11 mouse cellular contexts compared by ENCODE assay signal in genomic region chr2:52589514-52589913, GRCm38 (mm10).
DNase-seq lines count a peak whose midpoint lies in the region; ATAC-seq and TF ChIP-seq lines count a peak whose summit lies in the region.
"Had no signal": no experiment of that assay in that cellular context is flagged by ENCODE, and none has a peak within 500 bp of the region (broad histone marks: within the 10 kb centered on the region; RNA-seq: fewer than 3 reads in every experiment).

No protein-coding gene starts in this region.

- DNase-seq in CD4-positive, CD25-positive, alpha-beta regulatory T cell, adult 2 months (ENCODE audit: low read depth, low spot score) = peak; percentile 20
- DNase-seq in kidney, postnatal 0 days (ENCODE audit: low spot score) = no peak
- DNase-seq in R1 (ENCODE audit: low read depth, low spot score) = peak; percentile 31
- DNase-seq in thymus, postnatal 14 days = no peak
- DNase-seq: gastrocnemius, postnatal 14 days had no signal

- ATAC-seq in CD4-positive, CD25-positive, alpha-beta regulatory T cell, adult 4 months = no peak
- no peak for ATAC-seq in kidney, postnatal 0 days (replicated peaks; ENCODE audit: low FRiP score, low read depth)
- ATAC-seq in kidney, embryonic 14.5 days (ENCODE audit: low FRiP score, low TSS enrichment) = no peak
- peak; percentile 57; the same call in 1 of the 2 replicates for ATAC-seq in liver, embryonic 15.5 days (ENCODE audit: insufficient read depth)
- ATAC-seq in megakaryocyte, adult 5-6 weeks (ENCODE audit: poor library complexity, severe bottlenecking) = no peak

- 89% methylated on average over 4 of the region's 4 CpGs for WGBS in kidney, postnatal 0 days
- WGBS in kidney, embryonic 14.5 days = 92% methylated on average over 4 of the region's 4 CpGs
- 47% methylated on average over 4 of the region's 4 CpGs for WGBS in liver, embryonic 15.5 days (ENCODE audit: insufficient replicate concordance)

- 0 out of 2 replicates have a peak, but pooled peaks cover 3% of the 10 kb centered on the region for H3K4me1 ChIP-seq in kidney, postnatal 0 days (replicated peaks; ENCODE audit: insufficient read depth, low read length)
- H3K4me1 ChIP-seq in kidney, embryonic 14.5 days (ENCODE audit: control insufficient read depth, insufficient read depth, low read length) = no peaks in the 10 kb centered on the region
- H3K4me1 ChIP-seq in liver, embryonic 15.5 days (replicated peaks) = peaks cover 57% of the 10 kb centered on the region

- no peak overlapping the region for H3K4me2 ChIP-seq in kidney, postnatal 0 days (ENCODE audit: low read length)
- no peak overlapping the region for H3K4me2 ChIP-seq in kidney, embryonic 14.5 days (replicated peaks; ENCODE audit: low read depth, low read length)
- H3K4me2 ChIP-seq in liver, embryonic 15.5 days = no peak overlapping the region
- H3K4me2 ChIP-seq: hindbrain, embryonic 12.5 days; limb, embryonic 13.5 days had no signal

- peak; percentile 40; the same call in 1 of the 2 replicates for TF ChIP-seq CTCF in kidney, postnatal 0 days (IDR thresholded peaks at IDR 0.05; ENCODE audit: low read depth)

- H3K27me3 ChIP-seq in kidney, postnatal 0 days (ENCODE audit: insufficient read depth, low read length) = no peaks in the 10 kb centered on the region
- no peaks in the 10 kb centered on the region for H3K27me3 ChIP-seq in kidney, embryonic 14.5 days (ENCODE audit: control insufficient read depth, insufficient read depth, low read length)
- H3K27me3 ChIP-seq in liver, embryonic 15.5 days = no peaks in the 10 kb centered on the region
- H3K27me3 ChIP-seq: hindbrain, embryonic 12.5 days; limb, embryonic 13.5 days had no signal

- H3K4me3 ChIP-seq in kidney, postnatal 0 days (replicated peaks; ENCODE audit: low read depth, low read length) = no peak overlapping the region
- no peak overlapping the region for H3K4me3 ChIP-seq in kidney, embryonic 14.5 days (ENCODE audit: low read length)
- H3K4me3 ChIP-seq in liver, embryonic 15.5 days (replicated peaks) = no peak overlapping the region
- H3K4me3 ChIP-seq: hindbrain, embryonic 12.5 days; limb, embryonic 13.5 days had no signal

- no peak overlapping the region for H3K27ac ChIP-seq in kidney, postnatal 0 days
- H3K27ac ChIP-seq in kidney, embryonic 14.5 days (ENCODE audit: low read depth, low read length) = no peak overlapping the region
- H3K27ac ChIP-seq in liver, embryonic 15.5 days (replicated peaks) = no peak overlapping the region
- H3K27ac ChIP-seq: limb, embryonic 13.5 days had no signal

- H3K9me3 ChIP-seq in kidney, postnatal 0 days (replicated peaks; ENCODE audit: low read length) = no peaks in the 10 kb centered on the region
- H3K9me3 ChIP-seq in kidney, embryonic 14.5 days (ENCODE audit: control insufficient read depth, low read length) = no peaks in the 10 kb centered on the region
- no peaks in the 10 kb centered on the region for H3K9me3 ChIP-seq in liver, embryonic 15.5 days (replicated peaks)
- H3K9me3 ChIP-seq: hindbrain, embryonic 12.5 days; limb, embryonic 13.5 days had no signal

- H3K36me3 ChIP-seq in kidney, postnatal 0 days (ENCODE audit: insufficient read depth, low read length) = no peaks in the 10 kb centered on the region
- no peaks in the 10 kb centered on the region for H3K36me3 ChIP-seq in kidney, embryonic 14.5 days (ENCODE audit: control insufficient read depth, insufficient read depth, low read length)
- no peaks in the 10 kb centered on the region for H3K36me3 ChIP-seq in liver, embryonic 15.5 days (replicated peaks)
- H3K36me3 ChIP-seq: hindbrain, embryonic 12.5 days; limb, embryonic 13.5 days had no signal

- no peak overlapping the region for H3K9ac ChIP-seq in kidney, postnatal 0 days (ENCODE audit: low read depth, low read length)
- no peak overlapping the region for H3K9ac ChIP-seq in kidney, embryonic 14.5 days (ENCODE audit: low read depth, low read length)
- no peak overlapping the region for H3K9ac ChIP-seq in liver, embryonic 15.5 days
- H3K9ac ChIP-seq: hindbrain, embryonic 12.5 days; limb, embryonic 13.5 days had no signal

Comparison
In these comparisons a context has a peak if more than half of its experiments do, and no peak if none do; other contexts are left out.
1. DNase-seq: peak in CD4-positive, CD25-positive, alpha-beta regulatory T cell, adult 2 months (single experiment) and R1 (single experiment); none in kidney, postnatal 0 days (single experiment) and thymus, postnatal 14 days (single experiment).